30 mouse cellular contexts compared by ENCODE assay signal in the genomic region with DNA sequence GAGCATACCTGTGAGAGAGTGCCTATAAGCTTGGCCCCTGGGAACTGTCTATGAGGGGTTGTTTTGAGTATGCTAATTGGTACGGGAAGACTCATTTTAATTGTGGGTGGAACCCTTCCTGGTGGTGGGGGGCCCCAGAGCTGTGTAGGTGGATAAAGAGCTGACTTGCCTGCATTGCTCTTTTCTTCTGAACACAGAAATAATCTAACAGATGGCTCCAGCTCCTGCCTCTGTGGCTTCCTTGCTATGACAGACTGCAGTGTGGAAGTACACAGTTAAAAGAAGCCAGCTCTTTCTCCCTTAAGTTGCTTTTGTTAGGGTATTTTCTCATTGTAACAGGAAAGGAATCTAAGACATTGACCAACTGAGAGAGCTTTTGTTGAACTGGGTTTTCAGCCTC.
DNase-seq lines count a peak whose midpoint lies in the region; ATAC-seq lines count a peak whose summit lies in the region.
"Had no signal": no experiment of that assay in that cellular context is flagged by ENCODE, and none has a peak within 500 bp of the region (broad histone marks: within the 10 kb centered on the region; RNA-seq: fewer than 3 reads in every experiment).

No protein-coding gene starts in this region.

- no peak for ATAC-seq in forebrain, embryonic 14.5 days
- no peak for ATAC-seq in forebrain, embryonic 13.5 days
- ATAC-seq: inflammation-experienced regulatory T-cells, adult 6 months; midbrain, embryonic 15.5 days; Patski had no signal

- peak; percentile 45 for DNase-seq in forebrain, embryonic 14.5 days (ENCODE audit: low spot score)
- peak; percentile 24 for DNase-seq in layer of hippocampus, adult 9-11 months
- no peak for DNase-seq in layer of hippocampus, postnatal 36 days
- DNase-seq in right cerebral cortex, postnatal 36 days (ENCODE audit: low spot score in 2 of 2): peak; percentile 6 to 7
- no peak for DNase-seq in right cerebral cortex, postnatal 14 days
- no peak for DNase-seq in spleen, postnatal 36 days (ENCODE audit: low spot score in 2 of 2)
- DNase-seq: adrenal gland, postnatal 10 days; cerebellum, adult 11-12 months; cerebellum, adult 9-11 months; embryo, embryonic 11 days; gastrocnemius, postnatal 14 days; heart, postnatal 14 days; kidney, adult 11 months; kidney, postnatal 14 days; lung, embryonic 14.5 days; lung, postnatal 14 days; thymus, postnatal 36 days had no signal

- no peaks in the 10 kb centered on the region for H3K9me3 ChIP-seq in forebrain, embryonic 14.5 days (replicated peaks; ENCODE audit: control insufficient read depth, low read length)
- H3K9me3 ChIP-seq in forebrain, embryonic 13.5 days (replicated peaks): no peaks in the 10 kb centered on the region
- H3K9me3 ChIP-seq: hindbrain, embryonic 15.5 days; liver, embryonic 15.5 days; midbrain, embryonic 15.5 days; stomach, embryonic 15.5 days had no signal

- H3K4me2 ChIP-seq in forebrain, embryonic 14.5 days (ENCODE audit: low read length): no peak overlapping the region
- no peak overlapping the region for H3K4me2 ChIP-seq in forebrain, embryonic 13.5 days
- H3K4me2 ChIP-seq: embryonic facial prominence, embryonic 13.5 days; forebrain, embryonic 12.5 days; hindbrain, embryonic 15.5 days; limb, embryonic 12.5 days; liver, embryonic 15.5 days; lung, embryonic 14.5 days; midbrain, embryonic 15.5 days; neural tube, embryonic 12.5 days; stomach, embryonic 15.5 days had no signal

- H3K36me3 ChIP-seq in forebrain, embryonic 14.5 days (ENCODE audit: control insufficient read depth, insufficient read depth, low read length): no peaks in the 10 kb centered on the region
- no peaks in the 10 kb centered on the region for H3K36me3 ChIP-seq in forebrain, embryonic 13.5 days (ENCODE audit: poor library complexity, severe bottlenecking)
- H3K36me3 ChIP-seq: embryonic facial prominence, embryonic 13.5 days; forebrain, embryonic 12.5 days; hindbrain, embryonic 10.5 days; hindbrain, embryonic 15.5 days; limb, embryonic 12.5 days; liver, embryonic 15.5 days; midbrain, embryonic 15.5 days; neural tube, embryonic 12.5 days; stomach, embryonic 15.5 days had no signal

- no peak overlapping the region for H3K27ac ChIP-seq in forebrain, embryonic 14.5 days (ENCODE audit: low read depth, low read length)
- H3K27ac ChIP-seq in forebrain, embryonic 13.5 days: no peak overlapping the region
- H3K27ac ChIP-seq: embryonic facial prominence, embryonic 13.5 days; forebrain, embryonic 12.5 days; hindbrain, embryonic 10.5 days; hindbrain, embryonic 15.5 days; limb, embryonic 12.5 days; liver, embryonic 15.5 days; midbrain, embryonic 15.5 days; neural tube, embryonic 12.5 days; stomach, embryonic 15.5 days had no signal

- no peak overlapping the region for H3K9ac ChIP-seq in forebrain, embryonic 14.5 days (ENCODE audit: low read length)
- no peak overlapping the region for H3K9ac ChIP-seq in forebrain, embryonic 13.5 days
- H3K9ac ChIP-seq: embryonic facial prominence, embryonic 13.5 days; forebrain, embryonic 12.5 days; hindbrain, embryonic 15.5 days; limb, embryonic 12.5 days; liver, embryonic 15.5 days; lung, embryonic 14.5 days; midbrain, embryonic 15.5 days; neural tube, embryonic 12.5 days; stomach, embryonic 15.5 days had no signal

- no peaks in the 10 kb centered on the region for H3K4me1 ChIP-seq in forebrain, embryonic 14.5 days (ENCODE audit: control insufficient read depth, insufficient read depth, low read length)
- peaks cover 6% of the 10 kb centered on the region; the same call in 1 of the 2 replicates for H3K4me1 ChIP-seq in forebrain, embryonic 13.5 days
- H3K4me1 ChIP-seq: hindbrain, embryonic 10.5 days; liver, embryonic 15.5 days; neural tube, embryonic 12.5 days; stomach, embryonic 15.5 days had no signal

- H3K4me3 ChIP-seq in forebrain, embryonic 14.5 days (ENCODE audit: low read depth, low read length): no peak overlapping the region
- H3K4me3 ChIP-seq in forebrain, embryonic 13.5 days: no peak overlapping the region
- H3K4me3 ChIP-seq: embryonic facial prominence, embryonic 13.5 days; erythroblast, embryonic 14.5 days; forebrain, embryonic 12.5 days; hindbrain, embryonic 10.5 days; hindbrain, embryonic 15.5 days; limb, embryonic 12.5 days; liver, embryonic 15.5 days; midbrain, embryonic 15.5 days; neural tube, embryonic 12.5 days; stomach, embryonic 15.5 days had no signal

- H3K27me3 ChIP-seq in forebrain, embryonic 14.5 days (replicated peaks; ENCODE audit: control insufficient read depth, insufficient read depth, low read length): no peaks in the 10 kb centered on the region
- no peaks in the 10 kb centered on the region for H3K27me3 ChIP-seq in forebrain, embryonic 13.5 days
- H3K27me3 ChIP-seq: embryonic facial prominence, embryonic 13.5 days; forebrain, embryonic 12.5 days; hindbrain, embryonic 15.5 days; limb, embryonic 12.5 days; liver, embryonic 15.5 days; midbrain, embryonic 15.5 days; neural tube, embryonic 12.5 days; Patski; stomach, embryonic 15.5 days had no signal

- 15% methylated on average over 1 of the region's 1 CpGs for WGBS in forebrain, embryonic 14.5 days
- WGBS in forebrain, embryonic 13.5 days: 48% methylated on average over 1 of the region's 1 CpGs

Comparison
In these comparisons a context has a peak if more than half of its experiments do, and no peak if none do; other contexts are left out.
1. DNase-seq: peak in forebrain, embryonic 14.5 days (single experiment), layer of hippocampus, adult 9-11 months (single experiment) and right cerebral cortex, postnatal 36 days (2 of 2); none in layer of hippocampus, postnatal 36 days (0 of 2), right cerebral cortex, postnatal 14 days (single experiment) and spleen, postnatal 36 days (0 of 2).